ENCODE assay signal across 22 mouse cellular contexts in genomic region chr1:21836337-21836736, GRCm38 (mm10).
DNase-seq lines count a peak whose midpoint lies in the region; ATAC-seq lines count a peak whose summit lies in the region.
"Had no signal": no experiment of that assay in that cellular context is flagged by ENCODE, and none has a peak within 500 bp of the region (broad histone marks: within the 10 kb centered on the region; RNA-seq: fewer than 3 reads in every experiment).

No protein-coding gene starts in this region.

- peak; percentile 69; the same call in 1 of the 2 replicates for ATAC-seq in limb, embryonic 13.5 days (ENCODE audit: low FRiP score, low read depth)
- ATAC-seq: hindbrain, embryonic 16.5 days; midbrain, embryonic 16.5 days had no signal

- no peak overlapping the region for H3K27ac ChIP-seq in limb, embryonic 13.5 days

- no peak overlapping the region for H3K4me3 ChIP-seq in limb, embryonic 13.5 days

- H3K36me3 ChIP-seq in limb, embryonic 13.5 days = no peaks in the 10 kb centered on the region

- peak; percentile 90 for DNase-seq in 416B (ENCODE audit: low read depth)
- DNase-seq in brain, adult 2 months (ENCODE audit: low read depth, low spot score) = peak; percentile 31
- DNase-seq in fat pad, adult 2 months (ENCODE audit: extremely low read depth, low read depth, low spot score) = peak; percentile 21
- no peak for DNase-seq in adrenal gland, adult 8-10 months
- DNase-seq in layer of hippocampus, postnatal 36 days = no peak
- no peak for DNase-seq in heart, adult 8-10 months (ENCODE audit: low spot score)
- DNase-seq: adrenal gland, postnatal 10 days; cerebellum, adult 2 months; gastrocnemius, postnatal 25 days; heart, postnatal 14 days; kidney, adult 2 months; kidney, postnatal 36 days; layer of hippocampus, adult 9-11 months; lung, embryonic 14.5 days; right cerebral cortex, adult 18-20 months; thymus, postnatal 14 days had no signal

- H3K9ac ChIP-seq in limb, embryonic 13.5 days = no peak overlapping the region
- H3K9ac ChIP-seq: lung, embryonic 14.5 days had no signal

- H3K27me3 ChIP-seq in limb, embryonic 13.5 days = no peaks in the 10 kb centered on the region
- H3K27me3 ChIP-seq: CH12.LX had no signal

- H3K9me3 ChIP-seq in limb, embryonic 13.5 days = no peaks in the 10 kb centered on the region

- peaks cover 7% of the 10 kb centered on the region; the same call in 1 of the 2 replicates for H3K4me1 ChIP-seq in limb, embryonic 13.5 days

- 28% methylated on average over 3 of the region's 3 CpGs for WGBS in limb, embryonic 13.5 days

- H3K4me2 ChIP-seq in limb, embryonic 13.5 days (replicated peaks) = no peak overlapping the region
- H3K4me2 ChIP-seq: heart, embryonic 11.5 days; liver, embryonic 11.5 days; lung, embryonic 14.5 days had no signal

Comparison
In these comparisons a context has a peak if more than half of its experiments do, and no peak if none do; other contexts are left out.
1. DNase-seq: peak in 416B (single experiment), brain, adult 2 months (single experiment) and fat pad, adult 2 months (single experiment); none in adrenal gland, adult 8-10 months (single experiment), layer of hippocampus, postnatal 36 days (0 of 2) and heart, adult 8-10 months (single experiment).